8 mouse cellular contexts compared by ENCODE assay signal in genomic region chr11:59707931-59708611, GRCm38 (mm10). TPM values are rescaled to one million over a fixed set of nuclear protein-coding genes. Genes with fewer than 3 reads are reported as not detected.
A peak's percentile ranks its signal among the peaks of the same experiment; 100 is the strongest.
DNase-seq lines count a peak whose midpoint lies in the region; ATAC-seq and TF ChIP-seq lines count a peak whose summit lies in the region.

No protein-coding gene starts in this region.

- H3K9ac ChIP-seq in ES-Bruce4 (ENCODE audit: low read depth, poor library complexity, severe bottlenecking): no peak overlapping the region

- H3K4me3 ChIP-seq in ES-Bruce4 (ENCODE audit: low read depth, low read length): no peak overlapping the region

- H3K4me1 ChIP-seq in ES-Bruce4 (ENCODE audit: control insufficient read depth, insufficient read depth, low read length): peaks cover 3% of the 10 kb centered on the region

- peak; percentile 60 to 65 for DNase-seq in cerebellum, adult 18-20 months
- DNase-seq in heart, postnatal 4 days: peak; percentile 75
- DNase-seq in layer of hippocampus, adult 8-10 months (ENCODE audit: low spot score in 2 of 2): peak; percentile 55 to 73
- peak; percentile 57 to 70 for DNase-seq in lung, adult 18-20 months
- DNase-seq in ovary, postnatal 14 days (ENCODE audit: low spot score): peak; percentile 70

- peak; percentile 95 for ATAC-seq in frontal cortex, adult (ENCODE audit: low TSS enrichment)
- ATAC-seq in activated CD4-positive, CD25-positive, alpha-beta regulatory T cell, adult 4 months: no peak

- no peak for TF ChIP-seq EP300 in ES-Bruce4 (IDR thresholded peaks at IDR 0.05; ENCODE audit: insufficient read depth, low read depth, low read length)

- H3K36me3 ChIP-seq in ES-Bruce4 (ENCODE audit: control insufficient read depth, insufficient read depth, low read length, poor library complexity, severe bottlenecking): no peaks in the 10 kb centered on the region

- TF ChIP-seq CTCF in ES-Bruce4 (IDR thresholded peaks at IDR 0.05; ENCODE audit: low read depth, low read length): no peak

- H3K27me3 ChIP-seq in ES-Bruce4 (ENCODE audit: control insufficient read depth, insufficient read depth, low read length, poor library complexity, severe bottlenecking): no peaks in the 10 kb centered on the region

- TF ChIP-seq POLR2A in ES-Bruce4 (IDR thresholded peaks at IDR 0.05; ENCODE audit: insufficient read depth, low read length): no peak

- H3K9me3 ChIP-seq in ES-Bruce4 (replicated peaks; ENCODE audit: control insufficient read depth, insufficient read depth, low read length, poor library complexity, severe bottlenecking): no peaks in the 10 kb centered on the region

- H3K27ac ChIP-seq in ES-Bruce4 (ENCODE audit: insufficient read depth, low read length): 0 out of 2 replicates have a peak overlapping the region, but pooled peaks have one; percentile 42

RNA-seq across cellular contexts. Expression of gene Mprip, which starts 47.0 kb away (rescaled TPM):
- 85.9 and 89.9 TPM in 2 replicates for polyA plus RNA-seq in ES-Bruce4 (2011; ENCODE audit: insufficient read depth, insufficient read length, low read depth, missing spikeins)
- 100 to 1,000 TPM; 220 to 241 TPM for total RNA-seq in heart, postnatal 4 days (2021)
- 100 to 1,000 TPM; 265 to 273 (median 269) TPM for total RNA-seq in layer of hippocampus, adult 8-10 months (2022)
- 10 to 100 TPM; 18.3 to 22.0 TPM for polyA plus RNA-seq in activated CD4-positive, CD25-positive, alpha-beta regulatory T cell, adult 4 months (2017; shearing (Covaris generic))
